Mouse (Mus musculus) spleen, postnatal 4 days (tissue): Measurements from ENCODE around the gene Stat5b.

Experiments
- DNase-seq, 2 experiments: peaks; one replicate each; pipeline ENCODE4 v3.0.0; 2022; ENCODE audit warnings: low spot score in 2 of 2

The Stat5b gene

GRCm38 (mm10) chr11:100842025-100842424, 8.5 kb downstream of the Stat5b start:
- no peak for DNase-seq

GRCm38 (mm10) chr11:100840866-100841265, 9.7 kb downstream of the Stat5b start:
- DNase-seq = no peak

- no peak for DNase-seq
Observed at GRCm38 (mm10) chr11:100839523-100839922, 11.0 kb downstream of the Stat5b start.

- no peak for DNase-seq
Observed at GRCm38 (mm10) chr11:100838894-100839293, 11.6 kb downstream of the Stat5b start.

GRCm38 (mm10) chr11:100836923-100837702, 13.4 kb downstream of the Stat5b start:
- DNase-seq = no peak

- DNase-seq = no peak
Observed at GRCm38 (mm10) chr11:100833466-100833865, 17.1 kb downstream of the Stat5b start.

- DNase-seq = no peak
Observed at GRCm38 (mm10) chr11:100831396-100831795, 19.1 kb downstream of the Stat5b start.

GRCm38 (mm10) chr11:100829691-100830090, 20.8 kb downstream of the Stat5b start:
- DNase-seq = no peak

- DNase-seq = no peak
Observed at GRCm38 (mm10) chr11:100828676-100829151, 21.8 kb downstream of the Stat5b start.

- peak; percentile 49 to 75 for DNase-seq
Observed at GRCm38 (mm10) chr11:100826161-100826866, 24.2 kb downstream of the Stat5b start.

GRCm38 (mm10) chr11:100825451-100825850, 25.1 kb downstream of the Stat5b start:
- no peak for DNase-seq

- no peak for DNase-seq
Observed at GRCm38 (mm10) chr11:100824496-100824895, 26.0 kb downstream of the Stat5b start.

GRCm38 (mm10) chr11:100823543-100824313, 26.8 kb downstream of the Stat5b start:
- DNase-seq = no peak

GRCm38 (mm10) chr11:100822365-100822764, 28.2 kb downstream of the Stat5b start:
- peak; percentile 44 to 75 for DNase-seq

- no peak for DNase-seq
Observed at GRCm38 (mm10) chr11:100821605-100822220, 28.8 kb downstream of the Stat5b start.

- no peak for DNase-seq
Observed at GRCm38 (mm10) chr11:100820047-100820446, 30.5 kb downstream of the Stat5b start.

GRCm38 (mm10) chr11:100819626-100820025, 30.9 kb downstream of the Stat5b start:
- DNase-seq = no peak

- DNase-seq = no peak
Observed at GRCm38 (mm10) chr11:100819048-100819447, 31.5 kb downstream of the Stat5b start.

- DNase-seq = no peak
Observed at GRCm38 (mm10) chr11:100818359-100819012, 32.0 kb downstream of the Stat5b start.

GRCm38 (mm10) chr11:100817311-100817710, 33.2 kb downstream of the Stat5b start:
- DNase-seq = no peak

GRCm38 (mm10) chr11:100816801-100817200, 33.7 kb downstream of the Stat5b start:
- no peak for DNase-seq
